Mouse (Mus musculus) limb, embryonic 11.5 days (tissue): ENCODE measurements at regions not wholly inside any gene's neighbourhood (a gene's known extent, or its start where the extent isn't known, plus 50 kb on each side); places are given as distances from the start of the nearest gene placed in this dataset.

Experiments
- ATAC-seq: fragments of 200-750 bp; cut with Nextera tagmentation; 2 replicates; pipeline ENCODE4 v1.8.0; 2017; ENCODE audit warnings: low read depth; ENCODE audit not compliant: insufficient number of reproducible peaks, low FRiP score, low TSS enrichment
- DNase-seq: peaks from one replicate; pipeline ENCODE4 v3.0.0-alpha.2; 2015; ENCODE audit warnings: low spot score
- H3K27ac ChIP-seq: fragments of 300-500 bp; sonication (generic); replicated peaks from 2 replicates; pipeline ENCODE4 v1.5.1; 2014; ENCODE audit warnings: low read depth, mild to moderate bottlenecking, low read length
- H3K27me3 ChIP-seq: fragments of 300-500 bp; sonication (generic); 2 replicates; pipeline ENCODE4 v1.6.1; 2014; ENCODE audit warnings: mild to moderate bottlenecking, low read length, mixed read lengths; ENCODE audit not compliant: control insufficient read depth, insufficient read depth
- H3K36me3 ChIP-seq: fragments of 300-500 bp; sonication (generic); 2 replicates; pipeline ENCODE4 v1.6.1; 2014; ENCODE audit warnings: mild to moderate bottlenecking, low read length, moderate library complexity, mixed read lengths; ENCODE audit not compliant: control insufficient read depth, insufficient read depth
- H3K4me1 ChIP-seq: fragments of 300-500 bp; sonication (generic); 2 replicates; pipeline ENCODE4 v1.6.1; 2014; ENCODE audit warnings: low read length, mixed read lengths; ENCODE audit not compliant: control insufficient read depth, insufficient read depth
- H3K4me2 ChIP-seq: fragments of 300-500 bp; sonication (generic); 2 replicates; pipeline ENCODE4 v1.6.1; 2014; ENCODE audit warnings: low read depth, mild to moderate bottlenecking, moderate library complexity; ENCODE audit not compliant: severe bottlenecking
- H3K4me3 ChIP-seq: fragments of 300-500 bp; sonication (generic); 2 replicates; pipeline ENCODE4 v1.5.1; 2014; ENCODE audit warnings: low read depth, low read length
- H3K9ac ChIP-seq: fragments of 300-500 bp; sonication (generic); 2 replicates; pipeline ENCODE4 v1.6.1; 2014; ENCODE audit warnings: mild to moderate bottlenecking, low read length
- H3K9me3 ChIP-seq: fragments of 300-500 bp; sonication (generic); 2 replicates; pipeline ENCODE4 v1.6.1; 2016; ENCODE audit warnings: low read length; ENCODE audit not compliant: control insufficient read depth
- WGBS: fragments of 180-500 bp; shearing (Covaris S2); extraction: QIAGEN DNeasy Blood & Tissue Kit; methylation state at CpG from one replicate; pipeline ENCODE4 v1.1.7; 2014; 5-methylcytosine and 5-hydroxymethylcytosine counted together

DNA sequence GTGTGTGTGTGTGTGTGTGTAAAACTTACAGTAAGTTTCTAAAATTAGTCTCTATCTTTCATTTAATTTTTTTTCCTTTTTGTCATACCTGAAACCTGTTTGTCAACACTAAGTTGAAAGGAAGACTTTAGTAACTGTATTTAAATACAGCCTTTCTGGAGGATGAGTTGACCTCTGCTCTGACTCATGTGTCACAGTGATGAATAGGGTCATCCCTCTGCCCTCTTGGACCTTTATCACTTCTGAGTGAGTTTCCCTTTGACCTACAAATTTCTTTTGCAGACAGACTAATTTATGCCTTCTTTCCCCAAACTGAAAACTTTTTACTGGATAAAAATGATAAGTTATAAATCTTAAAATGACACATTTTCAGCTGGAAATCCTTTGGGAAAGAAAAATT lies 1112.8 kb downstream of the Efna5 start:
- H3K27ac ChIP-seq: no peak overlapping the region

DNA sequence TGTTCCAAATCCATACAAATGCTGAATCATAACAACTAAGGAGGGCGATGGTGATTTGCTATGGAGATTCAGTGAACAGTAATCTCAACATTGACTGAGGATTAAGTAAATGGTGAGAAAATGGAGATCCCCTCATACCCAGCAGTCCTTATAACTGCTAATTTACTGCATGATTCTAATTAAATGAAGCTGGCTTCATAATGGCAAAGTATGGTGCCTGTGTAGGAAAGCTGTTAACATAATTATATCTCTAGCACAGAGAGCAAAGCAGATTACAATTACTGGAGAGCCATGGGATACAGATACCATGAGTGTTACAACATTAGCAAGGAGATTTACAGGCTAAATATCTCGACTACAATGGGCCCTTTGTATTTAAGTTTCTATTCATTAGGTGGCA lies 1116.0 kb downstream of the Efna5 start:
- WGBS: 69% methylated on average over 2 of the region's 2 CpGs
- no peak for ATAC-seq
- H3K4me2 ChIP-seq: no peak overlapping the region

More for the DNA sequence above, 1112.8 kb downstream of the Efna5 start:
- no peak overlapping the region for H3K4me2 ChIP-seq
- H3K4me3 ChIP-seq: no peak overlapping the region
- ATAC-seq (no peak), DNase-seq (no peak)
- no peaks in the 10 kb centered on the region for H3K27me3 ChIP-seq
- no peaks in the 10 kb centered on the region for H3K9me3 ChIP-seq
- no peaks in the 10 kb centered on the region for H3K4me1 ChIP-seq
- no peak overlapping the region for H3K9ac ChIP-seq
- H3K36me3 ChIP-seq: no peaks in the 10 kb centered on the region

More for the DNA sequence above, 1116.0 kb downstream of the Efna5 start:
- Histone ChIP-seq H3K4me3 (no peak overlapping the region), H3K27ac (no peak overlapping the region), H3K27me3 (no peaks in the 10 kb centered on the region), H3K36me3 (no peaks in the 10 kb centered on the region), H3K9ac (no peak overlapping the region), H3K4me1 (no peaks in the 10 kb centered on the region), H3K9me3 (no peaks in the 10 kb centered on the region)
- DNase-seq: no peak
